Mouse (Mus musculus) CD4-positive, CD25-positive, alpha-beta regulatory T cell, adult 2 months (primary cell): Measurements from ENCODE around the gene Gm21860.
"Not testable (repeated sequence)": the region's sequence is repeated elsewhere in the genome, so short reads cannot be mapped to it uniquely, and the experiment has no call there.

ENCODE experiments used
- DNase-seq: peaks from one replicate; pipeline ENCODE4 v3.0.0-alpha.2; 2012; ENCODE audit warnings: low read depth, low spot score

Gene Gm21860

DNA sequence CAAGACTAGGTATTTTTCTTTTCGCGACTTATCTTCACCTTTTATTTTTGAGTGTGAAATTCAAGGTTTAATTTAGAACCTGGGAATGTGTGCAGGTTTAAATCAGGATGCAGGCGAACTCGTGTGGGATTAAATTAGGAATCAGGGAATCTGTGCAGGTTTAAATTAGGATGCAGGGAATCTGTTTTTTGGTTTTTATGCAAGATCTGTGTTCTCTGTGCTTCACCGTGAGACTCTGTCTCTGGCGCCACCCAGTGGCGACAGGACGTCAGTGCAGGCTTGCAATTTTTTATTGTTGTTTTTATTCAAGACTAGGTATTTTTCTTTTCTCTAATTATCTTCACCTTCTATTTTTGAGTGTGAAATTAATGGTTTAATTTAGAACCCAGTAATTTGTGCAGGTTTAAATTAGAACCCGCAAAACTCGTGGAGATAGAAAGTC is 22.5 kb downstream of the Gm21860 start:
- DNase-seq = peak; percentile 80

- DNase-seq = not testable (repeated sequence)
Measured at GRCm38 (mm10) chrY:90731593-90731955, 23.0 kb downstream of the Gm21860 start.

DNA sequence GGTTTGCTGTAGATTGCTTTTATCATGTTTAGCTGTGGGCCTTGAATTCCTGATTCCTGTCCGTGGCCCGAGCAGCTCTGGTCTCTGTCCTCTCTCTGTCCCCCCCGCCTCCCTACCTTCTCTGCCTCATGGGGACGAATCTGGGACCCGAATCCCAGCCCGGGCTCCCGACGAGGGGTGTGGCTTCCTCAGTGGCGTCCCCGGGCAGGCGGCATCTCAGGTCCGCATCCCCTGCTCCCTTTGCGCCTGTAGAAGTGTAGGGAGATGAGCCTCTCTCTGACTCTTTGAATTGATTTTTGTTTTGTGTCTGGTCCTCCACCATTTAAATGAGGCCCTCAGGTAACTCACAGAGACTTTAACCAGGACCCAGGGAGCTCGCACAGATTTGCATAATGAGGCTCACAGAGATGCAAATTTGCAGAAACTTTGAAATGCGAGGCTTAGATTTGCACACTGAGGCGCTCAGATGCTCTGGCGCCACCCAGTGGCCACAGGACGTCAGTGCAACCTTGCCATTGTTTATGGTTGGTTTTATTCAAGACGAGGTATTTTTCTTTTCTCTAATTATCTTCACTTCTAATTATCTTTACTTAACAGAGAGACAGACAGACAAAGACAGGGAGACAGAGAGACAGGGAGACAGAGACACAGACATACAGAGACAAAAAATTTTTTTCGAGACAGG is 23.6 kb downstream of the Gm21860 start:
- DNase-seq = peak; percentile 24

- not testable (repeated sequence) for DNase-seq
Measured at GRCm38 (mm10) chrY:90729816-90730303, 24.8 kb downstream of the Gm21860 start.

GRCm38 (mm10) chrY:90728905-90729256 is 25.7 kb downstream of the Gm21860 start:
- DNase-seq = peak; percentile 39

GRCm38 (mm10) chrY:90728251-90728904 is 26.2 kb downstream of the Gm21860 start:
- not testable (repeated sequence) for DNase-seq

GRCm38 (mm10) chrY:90727121-90727908 is 27.3 kb downstream of the Gm21860 start:
- DNase-seq = peak; percentile 24

DNA sequence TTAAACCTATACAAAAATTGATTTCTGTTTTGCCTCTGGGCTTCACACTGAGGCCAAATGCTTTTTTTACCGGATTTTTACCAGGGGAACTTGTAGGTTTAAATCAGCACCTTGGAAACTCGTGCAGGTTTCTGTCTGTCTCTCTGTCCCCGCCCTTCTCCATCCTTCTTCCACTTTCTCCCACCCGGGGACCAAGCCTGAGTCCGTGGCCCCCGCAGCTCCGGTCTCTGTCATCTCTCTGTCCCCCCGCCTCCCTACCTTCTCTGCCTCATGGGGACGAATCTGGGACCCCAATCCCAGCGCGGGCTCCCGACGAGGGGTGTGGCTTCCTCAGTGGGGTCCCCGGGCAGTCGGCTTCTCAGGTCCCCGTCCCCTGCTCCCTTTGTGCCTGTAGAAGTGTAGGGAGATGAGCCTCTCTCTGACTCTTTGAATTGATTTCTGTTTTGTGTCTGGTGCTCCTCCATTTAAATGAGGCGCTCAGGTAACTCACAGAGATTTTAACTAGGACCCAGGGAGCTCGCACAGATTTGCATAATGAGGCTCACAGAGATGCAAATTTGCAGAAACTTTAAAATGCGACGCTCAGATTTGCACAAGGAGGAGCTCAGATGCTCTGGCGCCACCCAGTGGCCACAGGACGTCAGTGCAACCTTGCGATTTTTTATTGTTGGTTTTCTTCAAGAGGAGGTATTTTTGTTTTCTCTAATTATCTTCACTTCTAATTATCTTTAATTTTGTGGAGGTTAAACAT is 28.7 kb downstream of the Gm21860 start:
- DNase-seq = peak; percentile 67

- not testable (repeated sequence) for DNase-seq
Measured at GRCm38 (mm10) chrY:90725166-90725565, 29.5 kb downstream of the Gm21860 start.

DNA sequence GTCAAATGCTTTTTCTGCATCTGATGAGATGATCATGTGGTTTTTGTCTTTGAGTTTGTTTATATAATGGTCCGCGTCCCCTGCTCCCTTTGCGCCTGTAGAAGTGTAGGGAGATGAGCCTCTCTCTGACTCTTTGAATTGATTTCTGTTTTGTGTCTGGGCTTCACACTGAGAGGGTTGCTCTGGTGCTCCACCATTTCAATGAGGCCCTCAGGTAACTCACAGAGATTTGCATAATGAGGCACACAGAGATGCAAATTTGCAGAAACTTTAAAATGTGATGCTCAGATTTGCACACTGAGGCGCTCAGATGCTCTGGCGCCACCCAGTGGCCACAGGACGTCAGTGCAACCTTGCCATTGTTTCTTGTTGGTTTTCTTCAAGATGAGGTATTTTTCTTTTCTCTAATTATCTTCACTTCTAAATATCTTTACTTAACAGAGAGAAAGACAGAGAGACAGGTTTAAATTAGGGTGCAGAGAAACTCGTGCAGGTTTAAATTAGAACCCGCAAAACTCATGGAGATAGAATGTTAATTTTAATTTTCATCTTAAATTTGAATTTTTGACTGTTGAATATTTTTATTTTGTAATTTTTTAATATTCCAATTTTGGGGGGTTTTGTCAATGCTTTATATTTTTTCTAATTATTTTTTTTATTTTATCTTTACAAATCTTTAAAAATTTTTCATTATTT is 30.5 kb downstream of the Gm21860 start:
- DNase-seq = peak; percentile 21

DNA sequence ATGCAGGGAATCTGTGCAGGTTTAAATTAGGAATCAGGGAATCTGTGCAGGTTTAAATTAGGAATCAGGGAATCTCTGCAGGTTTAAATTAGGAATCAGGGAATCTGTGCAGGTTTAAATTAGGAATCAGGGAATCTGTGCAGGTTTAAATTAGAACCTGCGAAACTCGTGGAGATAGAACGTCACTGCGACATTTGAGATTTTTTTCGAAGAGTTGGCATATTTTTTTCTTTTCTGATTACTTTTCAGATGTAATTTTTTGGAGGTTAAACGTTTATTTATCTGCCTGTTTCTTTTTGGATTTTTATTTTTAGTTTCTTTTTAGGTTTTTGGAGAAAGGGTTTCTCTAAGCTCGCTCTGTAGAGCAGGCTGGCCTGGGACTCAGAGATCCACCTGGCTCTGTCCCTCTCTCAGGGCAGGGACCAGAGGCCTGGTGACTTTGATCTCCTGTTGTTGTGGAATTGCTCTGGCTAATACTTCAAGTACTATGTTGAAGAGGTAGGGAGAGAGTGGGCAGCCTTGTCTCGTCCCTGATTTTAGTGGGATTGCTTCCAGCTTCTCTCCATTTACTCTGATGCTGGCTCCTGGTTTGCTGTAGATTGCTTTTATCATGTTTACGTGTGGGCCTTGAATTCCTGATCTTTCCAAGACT is 31.2 kb downstream of the Gm21860 start:
- DNase-seq = peak; percentile 17

DNA sequence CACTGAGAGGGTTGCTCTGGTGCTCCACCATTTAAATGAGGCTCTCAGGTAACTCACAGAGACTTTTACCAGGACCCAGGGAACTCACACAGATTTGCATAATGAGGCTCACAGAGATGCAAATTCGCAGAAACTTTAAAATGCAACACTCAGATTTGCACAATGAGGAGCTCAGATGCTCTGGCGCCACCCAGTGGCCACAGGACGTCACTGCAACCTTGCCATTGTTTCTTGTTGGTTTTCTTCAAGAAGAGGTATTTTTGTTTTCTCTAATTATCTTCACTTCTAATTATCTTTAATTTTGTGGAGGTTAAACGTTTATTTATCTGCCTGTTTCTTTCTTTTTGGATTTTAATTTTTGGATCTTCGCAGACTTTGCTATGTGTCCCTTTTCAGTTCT is 34.1 kb downstream of the Gm21860 start:
- DNase-seq = not testable (repeated sequence)

DNA sequence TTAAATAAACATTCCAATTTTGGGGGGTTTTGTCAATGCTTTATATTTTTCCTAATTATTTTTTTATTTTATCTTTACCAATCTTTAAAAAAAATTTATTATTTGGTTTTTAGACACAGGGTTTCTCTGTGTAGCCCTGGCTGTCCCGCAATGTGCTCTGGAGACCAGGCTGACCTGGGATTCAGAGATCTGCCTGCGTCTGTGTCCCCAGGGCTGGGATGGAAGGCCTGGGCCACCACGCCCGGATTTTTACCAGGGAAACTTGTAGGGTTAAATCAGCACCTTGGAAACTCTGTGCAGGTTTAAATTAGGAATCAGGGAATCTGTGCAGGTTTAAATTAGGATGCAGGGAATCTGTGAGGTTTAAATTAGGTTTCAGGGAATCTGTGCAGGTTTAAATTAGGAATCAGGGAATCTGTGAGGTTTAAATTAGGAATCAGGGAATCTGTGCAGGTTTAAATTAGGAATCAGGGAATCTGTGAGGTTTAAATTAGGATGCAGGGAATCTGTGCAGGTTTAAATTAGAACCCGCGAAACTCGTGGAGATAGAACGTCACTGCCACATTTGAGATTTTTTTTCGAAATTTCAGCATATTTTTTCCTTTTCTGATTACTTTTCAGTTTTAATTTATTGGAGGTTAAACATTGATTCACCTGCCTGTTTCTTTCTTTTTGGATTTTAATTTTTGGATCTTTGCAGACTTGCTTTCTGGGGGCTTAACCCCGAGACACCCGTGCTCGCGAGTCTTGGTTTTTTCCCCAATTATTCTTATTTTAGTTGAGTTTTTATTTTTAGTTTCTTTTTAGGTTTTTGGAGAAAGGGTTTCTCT is 35.0 kb downstream of the Gm21860 start:
- not testable (repeated sequence) for DNase-seq

- DNase-seq = peak; percentile 56
Measured at GRCm38 (mm10) chrY:90718583-90719402, 35.8 kb downstream of the Gm21860 start.

GRCm38 (mm10) chrY:90718021-90718420 is 36.6 kb downstream of the Gm21860 start:
- not testable (repeated sequence) for DNase-seq

DNA sequence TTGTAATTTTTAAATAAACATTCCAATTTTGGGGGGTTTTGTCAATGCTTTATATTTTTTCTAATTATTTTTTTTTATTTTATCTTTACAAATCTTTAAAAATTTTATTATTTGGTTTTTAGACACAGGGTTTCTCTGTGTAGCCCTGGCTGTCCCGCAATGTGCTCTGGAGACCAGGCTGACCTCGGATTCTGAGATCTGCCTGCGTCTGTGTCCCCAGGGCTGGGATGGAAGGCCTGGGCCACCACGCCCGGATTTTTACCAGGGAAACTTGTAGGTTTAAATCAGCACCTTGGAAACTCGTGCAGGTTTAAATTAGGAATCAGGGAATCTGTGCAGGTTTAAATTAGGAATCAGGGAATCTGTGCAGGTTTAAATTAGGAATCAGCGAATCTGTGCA is 37.1 kb downstream of the Gm21860 start:
- not testable (repeated sequence) for DNase-seq
